Mouse (Mus musculus): ENCODE data around the gene Strip2.

DNA sequence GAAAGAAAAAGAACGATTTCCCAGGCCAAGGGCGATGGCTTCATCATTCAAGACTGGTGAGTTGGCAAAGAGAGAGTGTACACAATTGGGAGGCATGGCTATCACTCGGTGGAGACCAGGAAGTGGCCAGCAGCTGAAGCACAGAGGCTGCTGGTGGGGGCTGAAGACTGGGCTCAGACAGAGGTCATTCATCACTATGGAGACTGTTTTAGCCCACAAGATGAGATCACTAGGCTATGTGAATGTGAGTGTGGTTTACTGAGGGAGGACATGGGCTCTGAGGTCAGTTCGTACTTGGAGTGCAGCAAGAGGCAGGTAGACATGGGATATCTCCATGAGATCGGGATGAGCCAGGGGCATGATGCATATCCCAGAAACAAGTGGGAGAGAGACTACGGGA, 63.6 kb downstream of the Strip2 start:
- no peak for TF ChIP-seq CTCF (IDR thresholded peaks at IDR 0.05; ENCODE audit: control insufficient read depth, insufficient read depth, low read length)
- TF ChIP-seq POLR2A (IDR thresholded peaks at IDR 0.05; ENCODE audit: borderline replicate concordance, control insufficient read depth, low read depth, low read length): no peak

All from bone marrow, adult 2 months (tissue).